Comparison of ENCODE assay signal across 17 mouse cellular contexts in genomic region chr12:35656563-35656962, GRCm38 (mm10).
"Had no signal": no experiment of that assay in that cellular context is flagged by ENCODE, and none has a peak within 500 bp of the region (broad histone marks: within the 10 kb centered on the region; RNA-seq: fewer than 3 reads in every experiment).

No protein-coding gene starts in this region.

- H3K27me3 ChIP-seq: midbrain, embryonic 12.5 days; neural tube, embryonic 12.5 days; neural tube, embryonic 15.5 days; stomach, embryonic 15.5 days had no signal

- H3K36me3 ChIP-seq: midbrain, embryonic 10.5 days; midbrain, embryonic 12.5 days; neural tube, embryonic 12.5 days; neural tube, embryonic 15.5 days; stomach, embryonic 15.5 days had no signal

- H3K4me3 ChIP-seq: midbrain, embryonic 10.5 days; midbrain, embryonic 12.5 days; myocyte; neural tube, embryonic 12.5 days; neural tube, embryonic 15.5 days; stomach, embryonic 15.5 days had no signal

- DNase-seq: lung, adult 18-20 months; lung, embryonic 14.5 days; lung, postnatal 10 days; lung, postnatal 4 days; midbrain, embryonic 14.5 days; retina, postnatal 1 day; right cerebral cortex, adult 18-20 months; right cerebral cortex, postnatal 25 days; thymus, adult 2 months; thymus, postnatal 25 days; thymus, postnatal 4 days had no signal
